Mouse (Mus musculus): ENCODE results near the gene Rpl21.

The Rpl21 gene

GRCm38 (mm10) chr5:146833673-146834201 lies 1.0 kb downstream of the Rpl21 start:
- no peak for DNase-seq (ENCODE audit: low spot score)

GRCm38 (mm10) chr5:146834959-146835358 lies 2.3 kb downstream of the Rpl21 start:
- DNase-seq (ENCODE audit: low spot score): no peak

- no peak for DNase-seq (ENCODE audit: low spot score)
Measured at GRCm38 (mm10) chr5:146837967-146838720, 5.5 kb downstream of the Rpl21 start.

- DNase-seq (ENCODE audit: low spot score): no peak
Measured at GRCm38 (mm10) chr5:146838836-146839648, 6.4 kb downstream of the Rpl21 start.

GRCm38 (mm10) chr5:146839760-146840159 lies 7.1 kb downstream of the Rpl21 start:
- no peak for DNase-seq (ENCODE audit: low spot score)

- no peak for DNase-seq (ENCODE audit: low spot score)
Measured at GRCm38 (mm10) chr5:146840422-146840821, 7.7 kb downstream of the Rpl21 start.

- no peak for DNase-seq (ENCODE audit: low spot score)
Measured at GRCm38 (mm10) chr5:146841301-146841700, 8.6 kb downstream of the Rpl21 start.

GRCm38 (mm10) chr5:146841996-146842395 lies 9.3 kb downstream of the Rpl21 start:
- no peak for DNase-seq (ENCODE audit: low spot score)

- no peak for DNase-seq (ENCODE audit: low spot score)
Measured at GRCm38 (mm10) chr5:146844301-146844941, 11.7 kb downstream of the Rpl21 start.

GRCm38 (mm10) chr5:146844945-146845365 lies 12.3 kb downstream of the Rpl21 start, which contains the start of gene Rasl11a:
Gene Rasl11a (plus strand): TSS chr5:146845071.
- peak; percentile 93 for DNase-seq (ENCODE audit: low spot score)

- DNase-seq (ENCODE audit: low spot score): peak; percentile 72
Measured at GRCm38 (mm10) chr5:146846489-146846888, 13.8 kb downstream of the Rpl21 start.

- DNase-seq (ENCODE audit: low spot score): peak; percentile 61
Measured at GRCm38 (mm10) chr5:146848936-146849582, 16.4 kb downstream of the Rpl21 start.

GRCm38 (mm10) chr5:146856106-146856505 lies 23.4 kb downstream of the Rpl21 start:
- DNase-seq (ENCODE audit: low spot score): no peak

GRCm38 (mm10) chr5:146857620-146858019 lies 24.9 kb downstream of the Rpl21 start:
- DNase-seq (ENCODE audit: low spot score): no peak

- DNase-seq (ENCODE audit: low spot score): no peak
Measured at GRCm38 (mm10) chr5:146858772-146859171, 26.1 kb downstream of the Rpl21 start.

GRCm38 (mm10) chr5:146859246-146859645 lies 26.6 kb downstream of the Rpl21 start:
- no peak for DNase-seq (ENCODE audit: low spot score)

GRCm38 (mm10) chr5:146860222-146860998 lies 27.7 kb downstream of the Rpl21 start:
- DNase-seq (ENCODE audit: low spot score): no peak

- DNase-seq (ENCODE audit: low spot score): peak; percentile 66
Measured at GRCm38 (mm10) chr5:146861588-146861987, 28.9 kb downstream of the Rpl21 start.

GRCm38 (mm10) chr5:146865511-146865910 lies 32.8 kb downstream of the Rpl21 start:
- no peak for DNase-seq (ENCODE audit: low spot score)

- no peak for DNase-seq (ENCODE audit: low spot score)
Measured at GRCm38 (mm10) chr5:146866277-146866676, 33.6 kb downstream of the Rpl21 start.

Data from lung, postnatal 25 days (tissue).